Mouse (Mus musculus) embryonic facial prominence, embryonic 14.5 days (tissue): ENCODE results near the gene Gadl1. TPM values are rescaled to one million over a fixed set of nuclear protein-coding genes. Genes with fewer than 3 reads are reported as not detected.
"Not testable (repeated sequence)": the region's sequence is repeated elsewhere in the genome, so short reads cannot be mapped to it uniquely, and the experiment has no call there.

Source experiments
- ATAC-seq: fragments of 200-750 bp; cut with Nextera tagmentation; 2 replicates; pipeline ENCODE4 v1.8.0; 2017; ENCODE audit warnings: low read depth, moderate number of reproducible peaks, moderate TSS enrichment
- DNase-seq: peaks from one replicate; pipeline ENCODE4 v3.0.0-alpha.2; 2015; ENCODE audit warnings: low spot score
- H3K27ac ChIP-seq: fragments of 300-500 bp; sonication (generic); replicated peaks from 2 replicates; pipeline ENCODE4 v1.5.1; 2014; ENCODE audit warnings: low read depth, mild to moderate bottlenecking, low read length, moderate library complexity
- H3K27me3 ChIP-seq: fragments of 300-500 bp; sonication (generic); replicated peaks from 2 replicates; pipeline ENCODE4 v1.6.1; 2014; ENCODE audit warnings: low read length; ENCODE audit not compliant: control insufficient read depth, insufficient read depth
- H3K36me3 ChIP-seq: fragments of 300-500 bp; sonication (generic); 2 replicates; pipeline ENCODE4 v1.6.1; 2014; ENCODE audit warnings: low read length, mixed read lengths; ENCODE audit not compliant: control insufficient read depth, insufficient read depth
- H3K4me1 ChIP-seq: fragments of 300-500 bp; sonication (generic); 2 replicates; pipeline ENCODE4 v1.6.1; 2014; ENCODE audit warnings: antibody characterized with exemption, low read length; ENCODE audit not compliant: control insufficient read depth, insufficient read depth
- H3K4me2 ChIP-seq: fragments of 300-500 bp; sonication (generic); 2 replicates; pipeline ENCODE4 v1.6.1; 2014; ENCODE audit warnings: low read depth, mild to moderate bottlenecking, low read length, moderate library complexity, mixed read lengths
- H3K4me3 ChIP-seq: fragments of 300-500 bp; sonication (generic); 2 replicates; pipeline ENCODE4 v1.5.1; 2014; ENCODE audit warnings: low read depth, mild to moderate bottlenecking, low read length
- H3K9ac ChIP-seq: fragments of 300-500 bp; sonication (generic); 2 replicates; pipeline ENCODE4 v1.6.1; 2014; ENCODE audit warnings: low read depth, mild to moderate bottlenecking, low read length, moderate library complexity, mixed read lengths
- H3K9me3 ChIP-seq: fragments of 300-500 bp; sonication (generic); 2 replicates; pipeline ENCODE4 v1.6.1; 2016; ENCODE audit warnings: low read length; ENCODE audit not compliant: control insufficient read depth
- WGBS: fragments of 180-500 bp; shearing (Covaris S2); extraction: QIAGEN DNeasy Blood & Tissue Kit; methylation state at CpG from one replicate; pipeline ENCODE4 v1.1.7; 2014; 5-methylcytosine and 5-hydroxymethylcytosine counted together
- polyA plus RNA-seq: library from polyadenylated mRNA; unstranded; fragments of >200 nt; fragmentation: Nextera tagmentation; extraction: Ambion mirVana; gene quantifications from 2 replicates; pipeline ENCODE4 v1.2.1, GENCODE M21; 2014

The Gadl1 gene
- polyA plus RNA-seq, 1 experiment from 2014 or later, result 2.5 TPM

- Histone ChIP-seq H3K4me3 (no peak overlapping the region), H3K27ac (no peak overlapping the region), H3K4me2 (no peak overlapping the region), H3K9me3 (no peaks in the 10 kb centered on the region), H3K9ac (no peak overlapping the region), H3K27me3 (no peaks in the 10 kb centered on the region), H3K4me1 (no peaks in the 10 kb centered on the region), H3K36me3 (no peaks in the 10 kb centered on the region)
- WGBS, result 100% methylated on average over 3 of the region's 3 CpGs
- no peak for DNase-seq
- no peak for ATAC-seq
Observed at GRCm38 (mm10) chr9:116017091-116017490, 107.8 kb downstream of the Gadl1 start.

- Histone ChIP-seq H3K27me3 (no peaks in the 10 kb centered on the region), H3K9me3 (no peaks in the 10 kb centered on the region), H3K36me3 (no peaks in the 10 kb centered on the region), H3K4me3 (no peak overlapping the region), H3K27ac (no peak overlapping the region), H3K4me2 (no peak overlapping the region), H3K4me1 (no peaks in the 10 kb centered on the region), H3K9ac (no peak overlapping the region)
- DNase-seq (no peak), ATAC-seq (no peak)
- 84% methylated on average over 7 of the region's 7 CpGs for WGBS
Observed at GRCm38 (mm10) chr9:116018586-116018985, 109.3 kb downstream of the Gadl1 start.

- WGBS, result 84% methylated on average over 6 of the region's 6 CpGs
- no peaks in the 10 kb centered on the region for H3K27me3 ChIP-seq
- H3K27ac ChIP-seq, result no peak overlapping the region
Observed at GRCm38 (mm10) chr9:116025371-116025770, 116.1 kb downstream of the Gadl1 start.

GRCm38 (mm10) chr9:116029076-116029475 lies 119.8 kb downstream of the Gadl1 start:
- no peak overlapping the region for H3K4me3 ChIP-seq
- no peaks in the 10 kb centered on the region for H3K9me3 ChIP-seq
- no peak overlapping the region for H3K4me2 ChIP-seq
- no peaks in the 10 kb centered on the region for H3K36me3 ChIP-seq
- H3K27me3 ChIP-seq, result no peaks in the 10 kb centered on the region
- DNase-seq (no peak), ATAC-seq (no peak)
- no peak overlapping the region for H3K27ac ChIP-seq
- no peak overlapping the region for H3K9ac ChIP-seq
- peaks cover 9% of the 10 kb centered on the region; the same call in 1 of the 2 replicates for H3K4me1 ChIP-seq
- 95% methylated on average over 2 of the region's 2 CpGs for WGBS

More at GRCm38 (mm10) chr9:116025371-116025770, 116.1 kb downstream of the Gadl1 start:
- Histone ChIP-seq H3K4me1 (no peaks in the 10 kb centered on the region), H3K9me3 (no peaks in the 10 kb centered on the region), H3K4me3 (no peak overlapping the region), H3K4me2 (no peak overlapping the region), H3K9ac (no peak overlapping the region), H3K36me3 (no peaks in the 10 kb centered on the region)
- ATAC-seq, result no peak
- no peak for DNase-seq

- DNase-seq, result no peak
- Histone ChIP-seq H3K27ac (no peak overlapping the region), H3K4me2 (no peak overlapping the region), H3K27me3 (no peaks in the 10 kb centered on the region), H3K4me3 (no peak overlapping the region), H3K36me3 (no peaks in the 10 kb centered on the region), H3K4me1 (peaks cover 9% of the 10 kb centered on the region; the same call in 1 of the 2 replicates), H3K9me3 (no peaks in the 10 kb centered on the region), H3K9ac (no peak overlapping the region)
- no peak for ATAC-seq
- WGBS, result 38% methylated on average over 5 of the region's 5 CpGs
Observed at GRCm38 (mm10) chr9:116032711-116033110, 123.5 kb downstream of the Gadl1 start.

- Histone ChIP-seq H3K4me3 (no peak overlapping the region), H3K36me3 (no peaks in the 10 kb centered on the region), H3K9me3 (no peaks in the 10 kb centered on the region), H3K4me2 (no peak overlapping the region), H3K9ac (no peak overlapping the region), H3K4me1 (peaks cover 4% of the 10 kb centered on the region; the same call in 1 of the 2 replicates), H3K27ac (no peak overlapping the region), H3K27me3 (no peaks in the 10 kb centered on the region)
- ATAC-seq, result peak; percentile 18; the same call in 1 of the 2 replicates
- DNase-seq, result peak; percentile 53
- 78% methylated on average over 6 of the region's 6 CpGs for WGBS
Observed at GRCm38 (mm10) chr9:116038275-116038674, 129.0 kb downstream of the Gadl1 start.

GRCm38 (mm10) chr9:116039981-116040380 lies 130.7 kb downstream of the Gadl1 start:
- WGBS, result 80% methylated on average over 4 of the region's 4 CpGs
- Histone ChIP-seq H3K4me2 (no peak overlapping the region), H3K9me3 (no peaks in the 10 kb centered on the region), H3K4me3 (no peak overlapping the region), H3K9ac (no peak overlapping the region), H3K27ac (no peak overlapping the region), H3K4me1 (peaks cover 4% of the 10 kb centered on the region; the same call in 1 of the 2 replicates), H3K27me3 (no peaks in the 10 kb centered on the region), H3K36me3 (no peaks in the 10 kb centered on the region)
- DNase-seq, result no peak
- no peak for ATAC-seq

GRCm38 (mm10) chr9:116040852-116041251 lies 131.6 kb downstream of the Gadl1 start:
- ATAC-seq, H3K9me3 ChIP-seq, H3K27me3 ChIP-seq, H3K27ac ChIP-seq, H3K4me1 ChIP-seq, H3K4me3 ChIP-seq, H3K9ac ChIP-seq, H3K36me3 ChIP-seq, DNase-seq, H3K4me2 ChIP-seq: not testable (repeated sequence)
- 92% methylated on average over 14 of the region's 14 CpGs for WGBS

GRCm38 (mm10) chr9:116041369-116041768 lies 132.1 kb downstream of the Gadl1 start:
- no peak overlapping the region for H3K27ac ChIP-seq
- H3K9ac ChIP-seq, result no peak overlapping the region
- WGBS, result 62% methylated on average over 4 of the region's 4 CpGs
- H3K9me3 ChIP-seq, result no peaks in the 10 kb centered on the region
- H3K4me1 ChIP-seq, result peaks cover 4% of the 10 kb centered on the region; the same call in 1 of the 2 replicates
- H3K27me3 ChIP-seq, result no peaks in the 10 kb centered on the region
- no peak overlapping the region for H3K4me2 ChIP-seq
- no peak for DNase-seq
- H3K36me3 ChIP-seq, result no peaks in the 10 kb centered on the region
- H3K4me3 ChIP-seq, result no peak overlapping the region
- ATAC-seq, result no peak
